In genomic region chr7:132803962-132804361, GRCm38 (mm10) we compare ENCODE assay signal across 8 mouse cellular contexts. TPM values are rescaled to one million over a fixed set of nuclear protein-coding genes. Genes with fewer than 3 reads are reported as not detected.
DNase-seq lines count a peak whose midpoint lies in the region; ATAC-seq and TF ChIP-seq lines count a peak whose summit lies in the region.

No protein-coding gene starts in this region.

- H3K36me3 ChIP-seq in heart, embryonic 10.5 days, result peaks cover 4% of the 10 kb centered on the region; the same call in 1 of the 2 replicates
- H3K36me3 ChIP-seq in CH12.LX (replicated peaks in 1 of 2; ENCODE audit: control insufficient read depth in 1 of 2, insufficient read depth in 1 of 2, low read length in 1 of 2), result peaks cover 14 to 77% of the 10 kb centered on the region in 2 experiments
- no peaks in the 10 kb centered on the region for H3K36me3 ChIP-seq in heart, embryonic 13.5 days
- H3K36me3 ChIP-seq in hindbrain, postnatal 0 days (ENCODE audit: insufficient read depth, low read length), result no peaks in the 10 kb centered on the region

- dilution Hi-C loops in CH12.LX (cut with MboI; ENCODE audit: extremely low pct_ligation_motif_present, extremely low pct_unique_long_range_greater_than_20kb, low sequenced_read_pairs), result no loop called here

- no peak overlapping the region for H3K4me2 ChIP-seq in CH12.LX (ENCODE audit: insufficient read depth, low read depth, poor library complexity, severe bottlenecking)
- no peak overlapping the region for H3K4me2 ChIP-seq in heart, embryonic 13.5 days
- no peak overlapping the region for H3K4me2 ChIP-seq in hindbrain, postnatal 0 days (ENCODE audit: low read depth, low read length)

- in situ Hi-C loops in CH12.LX (cut with MboI; ENCODE audit: low pct_ligation_motif_present, low pct_unique_long_range_greater_than_20kb, low sequenced_read_pairs), result no loop called here

- H3K9me3 ChIP-seq in heart, embryonic 10.5 days, result no peaks in the 10 kb centered on the region
- H3K9me3 ChIP-seq in CH12.LX (replicated peaks; ENCODE audit: low read length), result no peaks in the 10 kb centered on the region
- H3K9me3 ChIP-seq in heart, embryonic 13.5 days, result no peaks in the 10 kb centered on the region
- H3K9me3 ChIP-seq in hindbrain, postnatal 0 days (ENCODE audit: low read length), result no peaks in the 10 kb centered on the region

- no peaks in the 10 kb centered on the region for H3K27me3 ChIP-seq in heart, embryonic 10.5 days (ENCODE audit: insufficient read depth, poor library complexity, severe bottlenecking)
- H3K27me3 ChIP-seq in CH12.LX (replicated peaks), result no peaks in the 10 kb centered on the region
- H3K27me3 ChIP-seq in heart, embryonic 13.5 days (replicated peaks), result no peaks in the 10 kb centered on the region
- H3K27me3 ChIP-seq in hindbrain, postnatal 0 days (ENCODE audit: insufficient read depth, low read length), result no peaks in the 10 kb centered on the region

- no peak for DNase-seq in heart, embryonic 10.5 days (ENCODE audit: low spot score)
- DNase-seq in heart, postnatal 14 days, result no peak
- peak; percentile 70 for DNase-seq in CH12.LX (ENCODE audit: extremely low read depth)
- peak; percentile 62 for DNase-seq in lung, postnatal 10 days
- DNase-seq in hindbrain, postnatal 0 days (ENCODE audit: low spot score), result no peak
- DNase-seq in left cerebral cortex, adult 18-20 months (ENCODE audit: low spot score in 2 of 2), result no peak
- no peak for DNase-seq in urinary bladder, postnatal 4 days (ENCODE audit: low spot score in 2 of 2)

- H3K9ac ChIP-seq in CH12.LX (ENCODE audit: insufficient read depth, low read depth), result no peak overlapping the region
- no peak overlapping the region for H3K9ac ChIP-seq in heart, embryonic 13.5 days
- H3K9ac ChIP-seq in hindbrain, postnatal 0 days (replicated peaks; ENCODE audit: low read length), result no peak overlapping the region

- TF ChIP-seq RAD21 in CH12.LX (IDR thresholded peaks at IDR 0.05; ENCODE audit: low read depth, low read length), result no peak

- TF ChIP-seq CTCF in CH12.LX (conservative IDR thresholded peaks at IDR 0.05 in 1 of 2, IDR thresholded peaks at IDR 0.05 in 1 of 2; ENCODE audit: low read depth in 2 of 2, low read length in 2 of 2), result no peak
- no peak for TF ChIP-seq CTCF in hindbrain, postnatal 0 days (IDR thresholded peaks at IDR 0.05; ENCODE audit: low read depth)

- intact Hi-C loops in heart, postnatal 14 days (cut with DNase I), result no loop called here

- no peak for ATAC-seq in heart, embryonic 13.5 days (ENCODE audit: extremely low read depth, insufficient number of reproducible peaks, low FRiP score, low TSS enrichment)
- ATAC-seq in hindbrain, postnatal 0 days, result no peak

- peak overlapping the region; percentile 80; the same call in 1 of the 2 replicates for H3K27ac ChIP-seq in heart, embryonic 10.5 days
- no peak overlapping the region for H3K27ac ChIP-seq in CH12.LX (ENCODE audit: insufficient read depth, low read depth)
- H3K27ac ChIP-seq in heart, embryonic 13.5 days (replicated peaks), result peak overlapping the region; percentile 78; the same call in 1 of the 2 replicates
- no peak overlapping the region for H3K27ac ChIP-seq in hindbrain, postnatal 0 days

- peaks cover 58% of the 10 kb centered on the region for H3K79me2 ChIP-seq in CH12.LX (replicated peaks; ENCODE audit: control insufficient read depth, extremely low read depth, insufficient read depth, poor library complexity, severe bottlenecking)

- no peak overlapping the region for H3K4me3 ChIP-seq in heart, embryonic 10.5 days
- no peak overlapping the region for H3K4me3 ChIP-seq in CH12.LX (replicated peaks in 1 of 3; ENCODE audit: low read depth in 2 of 3, low read length in 2 of 3, poor library complexity in 1 of 3)
- H3K4me3 ChIP-seq in heart, embryonic 13.5 days, result no peak overlapping the region
- H3K4me3 ChIP-seq in hindbrain, postnatal 0 days (ENCODE audit: low read length), result no peak overlapping the region

- no peak for TF ChIP-seq EP300 in CH12.LX (IDR thresholded peaks at IDR 0.05; ENCODE audit: low read length)

- WGBS in heart, embryonic 10.5 days, result 74% methylated on average over 3 of the region's 3 CpGs
- WGBS in heart, embryonic 13.5 days, result 60% methylated on average over 3 of the region's 3 CpGs
- WGBS in hindbrain, postnatal 0 days, result 63% methylated on average over 3 of the region's 3 CpGs

- no peak for TF ChIP-seq POLR2A in CH12.LX (IDR thresholded peaks at IDR 0.05; ENCODE audit: low read depth, low read length)

- peaks cover 98% of the 10 kb centered on the region for H3K4me1 ChIP-seq in heart, embryonic 10.5 days
- peaks cover 36 to 98% of the 10 kb centered on the region in 2 experiments for H3K4me1 ChIP-seq in CH12.LX (ENCODE audit: control insufficient read depth in 1 of 2, insufficient read depth in 2 of 2)
- peaks cover 100% of the 10 kb centered on the region for H3K4me1 ChIP-seq in heart, embryonic 13.5 days
- peaks cover 44% of the 10 kb centered on the region for H3K4me1 ChIP-seq in hindbrain, postnatal 0 days (ENCODE audit: insufficient read depth, low read length)

TF ChIP-seq in CH12.LX, 34 proteins besides CTCF, POLR2A, EP300 and RAD21:
- no peak for TF ChIP-seq CHD1 (IDR thresholded peaks at IDR 0.05; ENCODE audit: low read depth, low read length)
- no peak for TF ChIP-seq POLR2AphosphoS2 (IDR thresholded peaks at IDR 0.05; ENCODE audit: low read depth, low read length)
- TF ChIP-seq SIN3A (IDR thresholded peaks at IDR 0.05; ENCODE audit: low read length), result no peak
- TF ChIP-seq GABPA (IDR thresholded peaks at IDR 0.05; ENCODE audit: insufficient replicate concordance, low read depth, low read length), result no peak
- no peak for TF ChIP-seq MXI1 (IDR thresholded peaks at IDR 0.05; ENCODE audit: low read depth, low read length)
- TF ChIP-seq MEF2A (IDR thresholded peaks at IDR 0.05; ENCODE audit: borderline replicate concordance, low read depth, low read length), result no peak
- TF ChIP-seq HCFC1 (IDR thresholded peaks at IDR 0.05; ENCODE audit: low read depth, low read length), result no peak
- TF ChIP-seq ZKSCAN1 (IDR thresholded peaks at IDR 0.05; ENCODE audit: borderline replicate concordance, low read depth, low read length), result no peak
- TF ChIP-seq USF2 (conservative IDR thresholded peaks at IDR 0.05; ENCODE audit: low read depth, low read length), result no peak
- TF ChIP-seq UBTF (IDR thresholded peaks at IDR 0.05; ENCODE audit: low read depth, low read length), result no peak
- TF ChIP-seq CHD2 (IDR thresholded peaks at IDR 0.05; ENCODE audit: low read length), result no peak
- no peak for TF ChIP-seq ZC3H11A (IDR thresholded peaks at IDR 0.05; ENCODE audit: low read depth, low read length)
- no peak for TF ChIP-seq MYC (IDR thresholded peaks at IDR 0.05; ENCODE audit: low read depth, low read length)
- no peak for TF ChIP-seq ZNF384 (IDR thresholded peaks at IDR 0.05; ENCODE audit: low read depth, low read length)
- no peak for TF ChIP-seq ETS1 (conservative IDR thresholded peaks at IDR 0.05; ENCODE audit: low read depth, low read length)
TF ChIP-seq in CH12.LX: peak in this region for 0.

RNA-seq across cellular contexts. Expression of gene Fam53b, which starts 9.7 kb away (rescaled TPM):
- 17.7 and 18.4 TPM in 2 replicates for polyA plus RNA-seq in heart, embryonic 10.5 days (2016; fragmentation: Nextera tagmentation; extraction: Ambion mirVana)
- 10 to 100 TPM; 29.2 to 34.1 TPM for total RNA-seq in heart, postnatal 14 days (2021)
- total RNA-seq in CH12.LX (2012; rRNA removed) (21.8 and 22.1 TPM in 2 replicates), CH12.LX (2014; rRNA removed) (14.4 and 15.6 TPM in 2 replicates)
- 25.0 and 30.9 TPM in 2 replicates for polyA plus RNA-seq in CH12.LX (2012; ENCODE audit: insufficient read length, low read depth)
- polyA plus RNA-seq in heart, embryonic 13.5 days (2015; fragmentation: Nextera tagmentation; extraction: Ambion mirVana), result 12.5 and 15.7 TPM in 2 replicates
- 20.9 and 21.0 TPM in 2 replicates for total RNA-seq in hindbrain, postnatal 0 days (2014; rRNA removed)
- polyA plus RNA-seq in hindbrain, postnatal 0 days (2015; fragmentation: Nextera tagmentation; extraction: Ambion mirVana), result 10.2 and 12.9 TPM in 2 replicates
- total RNA-seq in left cerebral cortex, adult 18-20 months (2021), result 10 to 100 TPM; 71.7 to 73.5 TPM

RNA-seq across cellular contexts. Expression of gene Eef1akmt2, which starts 48.5 kb away (rescaled TPM):
- polyA plus RNA-seq in heart, embryonic 10.5 days (2016; fragmentation: Nextera tagmentation; extraction: Ambion mirVana), result 44.1 and 54.1 TPM in 2 replicates
- total RNA-seq in heart, postnatal 14 days (2021), result 10 to 100 TPM in 1 of 2 experiments, 1 to 10 TPM in 1; 9.5 to 10.9 TPM
- total RNA-seq in CH12.LX (2012; rRNA removed), result 31.4 and 34.3 TPM in 2 replicates
- total RNA-seq in CH12.LX (2014; rRNA removed), result 87.2 and 94.8 TPM in 2 replicates
- 35.9 and 39.8 TPM in 2 replicates for polyA plus RNA-seq in CH12.LX (2012; ENCODE audit: insufficient read length, low read depth)
- polyA plus RNA-seq in heart, embryonic 13.5 days (2015; fragmentation: Nextera tagmentation; extraction: Ambion mirVana), result 38.5 and 40.3 TPM in 2 replicates
- total RNA-seq in hindbrain, postnatal 0 days (2014; rRNA removed), result 22.5 and 34.0 TPM in 2 replicates
- polyA plus RNA-seq in hindbrain, postnatal 0 days (2015; fragmentation: Nextera tagmentation; extraction: Ambion mirVana), result 76.7 and 78.2 TPM in 2 replicates
- 10 to 100 TPM; 33.4 to 35.0 TPM for total RNA-seq in left cerebral cortex, adult 18-20 months (2021)

RNA-seq across cellular contexts. Expression of gene Abraxas2, which starts 55.1 kb away (rescaled TPM):
- 26.9 and 28.0 TPM in 2 replicates for polyA plus RNA-seq in heart, embryonic 10.5 days (2016; fragmentation: Nextera tagmentation; extraction: Ambion mirVana)
- total RNA-seq in heart, postnatal 14 days (2021), result 10 to 100 TPM; 19.2 to 20.8 TPM
- total RNA-seq in CH12.LX (2012; rRNA removed), result 20.5 and 21.3 TPM in 2 replicates
- 26.7 and 28.4 TPM in 2 replicates for total RNA-seq in CH12.LX (2014; rRNA removed)
- 20.1 and 20.3 TPM in 2 replicates for polyA plus RNA-seq in CH12.LX (2012; ENCODE audit: insufficient read length, low read depth)
- 25.7 and 28.9 TPM in 2 replicates for polyA plus RNA-seq in heart, embryonic 13.5 days (2015; fragmentation: Nextera tagmentation; extraction: Ambion mirVana)
- 22.2 and 23.6 TPM in 2 replicates for total RNA-seq in hindbrain, postnatal 0 days (2014; rRNA removed)
- polyA plus RNA-seq in hindbrain, postnatal 0 days (2015; fragmentation: Nextera tagmentation; extraction: Ambion mirVana), result 33.1 and 36.4 TPM in 2 replicates
- total RNA-seq in left cerebral cortex, adult 18-20 months (2021), result 10 to 100 TPM; 29.9 to 30.1 TPM

Comparison
In these comparisons a context has a peak if more than half of its experiments do, and no peak if none do; other contexts are left out.
1. DNase-seq: peak in CH12.LX (single experiment) and lung, postnatal 10 days (single experiment); none in heart, embryonic 10.5 days (single experiment), heart, postnatal 14 days (0 of 2), hindbrain, postnatal 0 days (single experiment), left cerebral cortex, adult 18-20 months (0 of 2) and urinary bladder, postnatal 4 days (0 of 2).
2. H3K27ac ChIP-seq: peak in heart, embryonic 10.5 days (single experiment) and heart, embryonic 13.5 days (single experiment); none in CH12.LX (single experiment) and hindbrain, postnatal 0 days (single experiment).